ENCODE assay signal across 9 mouse cellular contexts in the genomic region with DNA sequence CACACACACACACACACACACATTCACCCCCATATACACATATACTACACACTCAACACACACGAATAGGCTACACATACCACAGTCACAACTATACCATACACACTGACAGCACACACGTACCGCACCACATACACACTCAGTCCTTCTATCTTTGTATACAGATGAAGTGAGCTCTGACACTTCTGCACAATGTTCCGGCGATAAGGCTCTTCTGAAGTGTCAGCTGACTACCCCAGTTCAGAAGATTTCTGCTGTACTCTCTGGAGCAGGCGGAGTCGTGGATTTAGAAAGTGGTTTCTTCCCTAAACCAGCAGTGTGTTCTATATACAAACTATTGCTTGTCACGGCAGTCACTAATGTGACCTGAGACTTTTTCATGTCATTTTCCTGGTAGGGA. TPM values are rescaled to one million over a fixed set of nuclear protein-coding genes. Genes with fewer than 3 reads are reported as not detected.
DNase-seq lines count a peak whose midpoint lies in the region; ATAC-seq and TF ChIP-seq lines count a peak whose summit lies in the region.
"Had no signal": no experiment of that assay in that cellular context is flagged by ENCODE, and none has a peak within 500 bp of the region (broad histone marks: within the 10 kb centered on the region; RNA-seq: fewer than 3 reads in every experiment).

No protein-coding gene starts in this region.

- no peak overlapping the region for H3K9ac ChIP-seq in heart, embryonic 11.5 days (ENCODE audit: low read depth, low read length)
- no peak overlapping the region for H3K9ac ChIP-seq in stomach, embryonic 14.5 days (replicated peaks; ENCODE audit: low read depth, low read length)
- H3K9ac ChIP-seq in stomach, postnatal 0 days (ENCODE audit: low read length): no peak overlapping the region

- TF ChIP-seq EP300 in stomach, postnatal 0 days (optimal IDR thresholded peaks at IDR 0.05): no peak

- no peaks in the 10 kb centered on the region for H3K27me3 ChIP-seq in heart, embryonic 11.5 days (ENCODE audit: control insufficient read depth, insufficient read depth, low read length)
- H3K27me3 ChIP-seq in stomach, embryonic 14.5 days (ENCODE audit: control insufficient read depth, insufficient read depth, low read length): no peaks in the 10 kb centered on the region
- no peaks in the 10 kb centered on the region for H3K27me3 ChIP-seq in stomach, postnatal 0 days (ENCODE audit: control insufficient read depth, insufficient read depth, low read length)

- H3K4me1 ChIP-seq in heart, embryonic 11.5 days (ENCODE audit: control insufficient read depth, insufficient read depth, low read length): peaks cover 55% of the 10 kb centered on the region
- peaks cover 34% of the 10 kb centered on the region for H3K4me1 ChIP-seq in stomach, embryonic 14.5 days (ENCODE audit: control insufficient read depth, insufficient read depth, low read length)
- H3K4me1 ChIP-seq in stomach, postnatal 0 days (replicated peaks; ENCODE audit: control insufficient read depth, insufficient read depth): peaks cover 9% of the 10 kb centered on the region; the same call in 1 of the 2 replicates

- no peak overlapping the region for H3K4me3 ChIP-seq in heart, embryonic 11.5 days (ENCODE audit: low read depth, low read length)
- no peak overlapping the region for H3K4me3 ChIP-seq in stomach, embryonic 14.5 days (ENCODE audit: low read depth, low read length)
- H3K4me3 ChIP-seq in stomach, postnatal 0 days (ENCODE audit: low read depth, low read length): no peak overlapping the region

- 48% methylated on average over 8 of the region's 8 CpGs for WGBS in heart, embryonic 11.5 days (ENCODE audit: insufficient replicate concordance)
- WGBS in stomach, embryonic 14.5 days: 79% methylated on average over 8 of the region's 8 CpGs
- 69% methylated on average over 8 of the region's 8 CpGs for WGBS in stomach, postnatal 0 days

- no peak for TF ChIP-seq CTCF in stomach, postnatal 0 days (IDR thresholded peaks at IDR 0.05; ENCODE audit: low read depth)

- peak overlapping the region; percentile 82 for H3K27ac ChIP-seq in heart, embryonic 11.5 days (ENCODE audit: low read depth, low read length)
- H3K27ac ChIP-seq in stomach, embryonic 14.5 days (ENCODE audit: low read length): peak overlapping the region; percentile 84; the same call in 1 of the 2 replicates
- no peak overlapping the region for H3K27ac ChIP-seq in stomach, postnatal 0 days (replicated peaks)

- DNase-seq in heart, adult 8-10 months (ENCODE audit: low spot score): no peak
- DNase-seq in stomach, postnatal 0 days (ENCODE audit: low spot score): no peak
- peak; percentile 58 for DNase-seq in liver
- DNase-seq in cerebellum, adult 18-20 months: no peak
- DNase-seq in spleen, adult 18-20 months: no peak
- DNase-seq in right cerebral cortex, adult 18-20 months: no peak
- DNase-seq: thymus, postnatal 36 days had no signal

- peak overlapping the region; percentile 54 for H3K4me2 ChIP-seq in heart, embryonic 11.5 days
- no peak overlapping the region for H3K4me2 ChIP-seq in stomach, embryonic 14.5 days (replicated peaks; ENCODE audit: low read depth, low read length)
- no peak overlapping the region for H3K4me2 ChIP-seq in stomach, postnatal 0 days (replicated peaks; ENCODE audit: low read depth)

- ATAC-seq in heart, embryonic 11.5 days (replicated peaks; ENCODE audit: insufficient number of reproducible peaks, low FRiP score, low TSS enrichment): 0 out of 2 replicates have a peak, but pooled peaks have one; percentile 15
- no peak for ATAC-seq in stomach, embryonic 14.5 days (ENCODE audit: insufficient number of reproducible peaks, insufficient read depth, low FRiP score, low read depth)
- ATAC-seq in stomach, postnatal 0 days (ENCODE audit: low FRiP score, low TSS enrichment): no peak

- H3K9me3 ChIP-seq in heart, embryonic 11.5 days (replicated peaks; ENCODE audit: control insufficient read depth, low read length): no peaks in the 10 kb centered on the region
- H3K9me3 ChIP-seq in stomach, embryonic 14.5 days (ENCODE audit: control insufficient read depth, low read depth, low read length): no peaks in the 10 kb centered on the region
- no peaks in the 10 kb centered on the region for H3K9me3 ChIP-seq in stomach, postnatal 0 days (ENCODE audit: control insufficient read depth, low read length)

- peaks cover 24% of the 10 kb centered on the region for H3K36me3 ChIP-seq in heart, embryonic 11.5 days (ENCODE audit: control insufficient read depth, insufficient read depth, low read length)
- H3K36me3 ChIP-seq in stomach, embryonic 14.5 days (ENCODE audit: control insufficient read depth, insufficient read depth, low read length): peaks cover 38% of the 10 kb centered on the region
- peaks cover 29% of the 10 kb centered on the region for H3K36me3 ChIP-seq in stomach, postnatal 0 days (ENCODE audit: control insufficient read depth, insufficient read depth, low read length)

RNA-seq across cellular contexts. Expression of a gene that starts 22.0 kb away (rescaled TPM):
- polyA plus RNA-seq in heart, embryonic 11.5 days (2014; fragmentation: Nextera tagmentation; extraction: Ambion mirVana): 43.3 and 48.2 TPM in 2 replicates
- 10 to 100 TPM; 13.7 to 24.0 (median 16.5) TPM for total RNA-seq in heart, adult 8-10 months (2022)
- 29.3 and 31.5 TPM in 2 replicates for polyA plus RNA-seq in stomach, embryonic 14.5 days (2014; fragmentation: Nextera tagmentation; extraction: Ambion mirVana)
- polyA plus RNA-seq in stomach, postnatal 0 days (2015; fragmentation: Nextera tagmentation; extraction: Ambion mirVana): 31.0 and 35.8 TPM in 2 replicates

RNA-seq across cellular contexts. Expression of a gene that starts 36.6 kb away (rescaled TPM):
- 2.7 and 2.9 TPM in 2 replicates for polyA plus RNA-seq in heart, embryonic 11.5 days (2014; fragmentation: Nextera tagmentation; extraction: Ambion mirVana)
- total RNA-seq in heart, adult 8-10 months (2022): 10 to 100 TPM; 11.5 to 15.5 (median 13.7) TPM
- polyA plus RNA-seq in stomach, embryonic 14.5 days (2014; fragmentation: Nextera tagmentation; extraction: Ambion mirVana): 14.4 and 16.9 TPM in 2 replicates
- polyA plus RNA-seq in stomach, postnatal 0 days (2015; fragmentation: Nextera tagmentation; extraction: Ambion mirVana): 31.2 and 32.2 TPM in 2 replicates
